Mouse (Mus musculus) lung, embryonic 15.5 days (tissue): Measurements from ENCODE around the gene Myo3b. TPM values are rescaled to one million over a fixed set of nuclear protein-coding genes. Genes with fewer than 3 reads are reported as not detected.

ENCODE experiments used
- ATAC-seq: fragments of 200-750 bp; cut with Nextera tagmentation; 2 replicates; pipeline ENCODE4 v1.8.0; 2017; ENCODE audit warnings: moderate number of reproducible peaks, borderline replicate concordance; ENCODE audit not compliant: low FRiP score, low TSS enrichment; ENCODE audit errors: extremely low read depth
- H3K27ac ChIP-seq: fragments of 300-500 bp; sonication (generic); 2 replicates; pipeline ENCODE4 v1.5.1; 2015; ENCODE audit warnings: moderate library complexity, mild to moderate bottlenecking, inconsistent platforms
- H3K27me3 ChIP-seq: fragments of 300-500 bp; sonication (generic); 2 replicates; pipeline ENCODE4 v1.6.1; 2015; ENCODE audit warnings: inconsistent platforms
- H3K36me3 ChIP-seq: fragments of 300-500 bp; sonication (generic); 2 replicates; pipeline ENCODE4 v1.6.1; 2015; ENCODE audit warnings: inconsistent platforms
- H3K4me1 ChIP-seq: fragments of 300-500 bp; sonication (generic); 2 replicates; pipeline ENCODE4 v1.6.1; 2015; ENCODE audit warnings: inconsistent platforms
- H3K4me2 ChIP-seq: fragments of 300-500 bp; sonication (generic); 2 replicates; pipeline ENCODE4 v1.6.1; 2015; ENCODE audit warnings: inconsistent platforms, mild to moderate bottlenecking, moderate library complexity
- H3K4me3 ChIP-seq: fragments of 300-500 bp; sonication (generic); 2 replicates; pipeline ENCODE4 v1.5.1; 2015; ENCODE audit warnings: mild to moderate bottlenecking, inconsistent platforms
- H3K9ac ChIP-seq: fragments of 300-500 bp; sonication (generic); 2 replicates; pipeline ENCODE4 v1.6.1; 2015; ENCODE audit warnings: inconsistent platforms
- H3K9me3 ChIP-seq: fragments of 300-500 bp; sonication (generic); 2 replicates; pipeline ENCODE4 v1.6.1; 2016; ENCODE audit warnings: inconsistent platforms
- WGBS: fragments of 180-500 bp; shearing (Covaris S2); methylation state at CpG from one replicate; pipeline ENCODE4 v1.1.7; 2015; 5-methylcytosine and 5-hydroxymethylcytosine counted together
- polyA plus RNA-seq: library from polyadenylated mRNA; unstranded; fragments of >200 nt; fragmentation: Nextera tagmentation; extraction: Ambion mirVana; gene quantifications from 2 replicates; pipeline ENCODE4 v1.2.1, GENCODE M21; 2015

Gene Myo3b
- polyA plus RNA-seq, 1 experiment from 2014 or later = 0.46 TPM

GRCm38 (mm10) chr2:70178241-70178640 is 139.3 kb downstream of the Myo3b start:
- no peaks in the 10 kb centered on the region for H3K27me3 ChIP-seq
- no peak overlapping the region for H3K4me3 ChIP-seq
- no peak overlapping the region for H3K9ac ChIP-seq
- H3K9me3 ChIP-seq = no peaks in the 10 kb centered on the region
- no peaks in the 10 kb centered on the region for H3K36me3 ChIP-seq
- H3K4me1 ChIP-seq = no peaks in the 10 kb centered on the region
- no peak for ATAC-seq
- no peak overlapping the region for H3K27ac ChIP-seq
- H3K4me2 ChIP-seq = no peak overlapping the region

GRCm38 (mm10) chr2:70182150-70182670 is 143.3 kb downstream of the Myo3b start:
- ATAC-seq = no peak
- Histone ChIP-seq H3K36me3 (no peaks in the 10 kb centered on the region), H3K4me1 (no peaks in the 10 kb centered on the region), H3K9me3 (no peaks in the 10 kb centered on the region), H3K9ac (no peak overlapping the region), H3K27me3 (no peaks in the 10 kb centered on the region), H3K4me3 (no peak overlapping the region), H3K27ac (no peak overlapping the region), H3K4me2 (no peak overlapping the region)
- WGBS = 89% methylated on average over 8 of the region's 8 CpGs

GRCm38 (mm10) chr2:70187040-70187439 is 148.1 kb downstream of the Myo3b start:
- ATAC-seq = no peak
- Histone ChIP-seq H3K9ac (no peak overlapping the region), H3K9me3 (no peaks in the 10 kb centered on the region), H3K36me3 (no peaks in the 10 kb centered on the region), H3K27ac (no peak overlapping the region), H3K27me3 (no peaks in the 10 kb centered on the region), H3K4me1 (no peaks in the 10 kb centered on the region), H3K4me2 (no peak overlapping the region), H3K4me3 (no peak overlapping the region)
- WGBS = 52% methylated on average over 6 of the region's 6 CpGs

- Histone ChIP-seq H3K36me3 (no peaks in the 10 kb centered on the region), H3K4me2 (no peak overlapping the region), H3K27me3 (no peaks in the 10 kb centered on the region), H3K9me3 (no peaks in the 10 kb centered on the region), H3K4me1 (no peaks in the 10 kb centered on the region), H3K27ac (no peak overlapping the region), H3K4me3 (no peak overlapping the region), H3K9ac (no peak overlapping the region)
- no peak for ATAC-seq
- 42% methylated on average over 9 of the region's 9 CpGs for WGBS
Observed at GRCm38 (mm10) chr2:70195418-70196248, 156.7 kb downstream of the Myo3b start.

- H3K9ac ChIP-seq = no peak overlapping the region
- 52% methylated on average over 11 of the region's 11 CpGs for WGBS
- no peak for ATAC-seq
Observed at GRCm38 (mm10) chr2:70201796-70202555, 163.1 kb downstream of the Myo3b start.

GRCm38 (mm10) chr2:70202578-70203167 is 163.7 kb downstream of the Myo3b start:
- H3K27ac ChIP-seq = no peak overlapping the region
- no peak overlapping the region for H3K9ac ChIP-seq
- H3K4me1 ChIP-seq = no peaks in the 10 kb centered on the region
- no peak for ATAC-seq
- H3K36me3 ChIP-seq = no peaks in the 10 kb centered on the region
- WGBS = 32% methylated on average over 8 of the region's 8 CpGs
- H3K9me3 ChIP-seq = no peaks in the 10 kb centered on the region
- no peak overlapping the region for H3K4me3 ChIP-seq
- no peaks in the 10 kb centered on the region for H3K27me3 ChIP-seq
- H3K4me2 ChIP-seq = no peak overlapping the region

More at GRCm38 (mm10) chr2:70201796-70202555, 163.1 kb downstream of the Myo3b start:
- no peaks in the 10 kb centered on the region for H3K9me3 ChIP-seq
- no peak overlapping the region for H3K4me2 ChIP-seq
- H3K4me3 ChIP-seq = no peak overlapping the region
- no peak overlapping the region for H3K27ac ChIP-seq
- no peaks in the 10 kb centered on the region for H3K27me3 ChIP-seq
- H3K4me1 ChIP-seq = no peaks in the 10 kb centered on the region
- no peaks in the 10 kb centered on the region for H3K36me3 ChIP-seq

- H3K27ac ChIP-seq = no peak overlapping the region
- no peak overlapping the region for H3K9ac ChIP-seq
- H3K9me3 ChIP-seq = no peaks in the 10 kb centered on the region
- H3K27me3 ChIP-seq = no peaks in the 10 kb centered on the region
- H3K4me2 ChIP-seq = no peak overlapping the region
- H3K4me1 ChIP-seq = no peaks in the 10 kb centered on the region
- no peaks in the 10 kb centered on the region for H3K36me3 ChIP-seq
- ATAC-seq = no peak
- no peak overlapping the region for H3K4me3 ChIP-seq
- 78% methylated on average over 1 of the region's 1 CpGs for WGBS
Observed at GRCm38 (mm10) chr2:70208411-70208810, 169.5 kb downstream of the Myo3b start.

GRCm38 (mm10) chr2:70209790-70210189 is 170.9 kb downstream of the Myo3b start:
- Histone ChIP-seq H3K27ac (no peak overlapping the region), H3K36me3 (no peaks in the 10 kb centered on the region), H3K4me3 (no peak overlapping the region), H3K9ac (no peak overlapping the region), H3K4me1 (no peaks in the 10 kb centered on the region), H3K27me3 (no peaks in the 10 kb centered on the region), H3K9me3 (no peaks in the 10 kb centered on the region), H3K4me2 (no peak overlapping the region)
- WGBS = 87% methylated on average over 3 of the region's 3 CpGs
- no peak for ATAC-seq

- Histone ChIP-seq H3K27ac (no peak overlapping the region), H3K9me3 (no peaks in the 10 kb centered on the region), H3K27me3 (no peaks in the 10 kb centered on the region), H3K9ac (no peak overlapping the region), H3K4me2 (no peak overlapping the region), H3K4me3 (no peak overlapping the region), H3K36me3 (no peaks in the 10 kb centered on the region), H3K4me1 (no peaks in the 10 kb centered on the region)
- no peak for ATAC-seq
- 80% methylated on average over 22 of the region's 22 CpGs for WGBS
Observed at GRCm38 (mm10) chr2:70210427-70211332, 171.8 kb downstream of the Myo3b start.

- Histone ChIP-seq H3K4me2 (no peak overlapping the region), H3K36me3 (no peaks in the 10 kb centered on the region), H3K4me3 (no peak overlapping the region), H3K4me1 (no peaks in the 10 kb centered on the region), H3K27ac (no peak overlapping the region), H3K9me3 (no peaks in the 10 kb centered on the region), H3K27me3 (no peaks in the 10 kb centered on the region), H3K9ac (no peak overlapping the region)
- no peak for ATAC-seq
- WGBS = 64% methylated on average over 8 of the region's 8 CpGs
Observed at GRCm38 (mm10) chr2:70214401-70214800, 175.5 kb downstream of the Myo3b start.

GRCm38 (mm10) chr2:70217800-70218199 is 178.9 kb downstream of the Myo3b start:
- Histone ChIP-seq H3K27me3 (0 out of 2 replicates have a peak, but pooled peaks cover 4% of the 10 kb centered on the region), H3K36me3 (no peaks in the 10 kb centered on the region), H3K27ac (no peak overlapping the region), H3K9ac (no peak overlapping the region), H3K9me3 (no peaks in the 10 kb centered on the region), H3K4me2 (no peak overlapping the region), H3K4me1 (no peaks in the 10 kb centered on the region), H3K4me3 (no peak overlapping the region)
- WGBS = 64% methylated on average over 3 of the region's 3 CpGs
- ATAC-seq = no peak
